Mouse (Mus musculus) embryo, embryonic 10.5 days (tissue): ENCODE results near the gene Paqr7.
A peak's percentile ranks its signal among the peaks of the same experiment; 100 is the strongest.

Source experiments
- DNase-seq: peaks from one replicate; pipeline ENCODE4 v3.0.0-alpha.2; 2015; ENCODE audit warnings: low spot score

Paqr7 gene

DNA sequence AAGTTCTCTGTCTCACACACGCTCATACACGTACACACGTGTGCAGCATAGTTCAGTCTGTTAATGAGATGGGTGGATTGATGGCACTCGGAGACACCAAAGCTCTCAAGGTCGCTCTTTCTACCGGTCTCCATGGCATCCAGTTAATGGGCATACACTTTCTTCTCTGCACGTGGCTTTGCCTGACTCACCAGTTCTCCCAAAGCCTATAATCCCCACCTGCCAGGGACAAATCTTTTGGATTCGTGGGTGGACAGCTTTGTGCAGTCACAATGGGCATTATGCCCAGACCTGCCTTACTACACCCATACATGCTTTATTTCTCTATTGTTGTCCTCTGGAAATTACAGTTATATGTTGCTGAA is 39.3 kb downstream of the Paqr7 start:
- peak; percentile 19 for DNase-seq

DNA sequence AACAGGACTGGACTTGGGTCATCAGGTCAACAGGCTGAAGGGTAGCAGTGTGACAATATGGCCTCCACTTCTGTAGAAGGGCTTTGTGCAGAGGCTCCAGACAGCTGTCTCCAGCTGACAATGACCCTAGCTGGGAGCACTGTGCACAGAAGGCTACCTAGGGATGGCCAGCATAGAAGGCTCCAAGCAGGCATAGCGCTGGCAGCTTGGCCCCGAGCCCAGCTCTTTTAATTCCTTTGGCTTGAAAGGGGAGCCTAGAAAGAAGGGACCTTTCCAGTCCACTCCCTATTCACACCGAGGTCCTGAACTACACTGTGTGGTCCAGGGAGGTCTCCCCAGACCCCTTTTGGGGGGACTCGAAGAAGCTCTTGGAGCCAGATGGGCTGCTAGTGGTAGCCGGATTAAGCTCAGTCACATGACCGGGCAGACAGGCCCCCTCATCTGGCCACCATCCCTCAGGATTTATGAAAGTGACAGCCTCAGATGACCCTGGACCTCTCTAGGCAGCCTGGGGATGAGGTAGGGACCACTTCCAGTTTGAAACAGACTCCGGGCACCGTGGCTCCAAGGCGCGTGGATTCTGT is 42.6 kb downstream of the Paqr7 start:
- DNase-seq, result no peak

DNA sequence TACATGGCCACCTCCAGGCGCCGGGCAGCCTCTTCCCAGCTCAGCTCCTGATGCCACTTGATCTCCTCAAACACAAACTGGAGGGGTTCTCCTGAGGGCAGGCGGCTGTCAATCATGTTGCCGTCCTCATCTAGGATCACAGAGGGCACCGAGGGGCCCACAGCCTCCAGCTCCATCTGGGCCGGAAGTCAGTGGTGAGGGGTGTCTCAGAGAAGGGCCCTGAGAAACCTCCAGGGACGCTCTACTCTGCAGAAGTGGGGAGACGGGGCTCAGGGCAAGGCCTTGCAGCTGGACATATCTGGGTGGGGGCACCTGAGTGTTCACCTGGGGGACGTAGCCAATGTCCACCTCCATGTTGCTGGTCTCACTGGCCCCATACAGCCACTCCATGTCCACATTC is 46.2 kb downstream of the Paqr7 start:
- no peak for DNase-seq

DNA sequence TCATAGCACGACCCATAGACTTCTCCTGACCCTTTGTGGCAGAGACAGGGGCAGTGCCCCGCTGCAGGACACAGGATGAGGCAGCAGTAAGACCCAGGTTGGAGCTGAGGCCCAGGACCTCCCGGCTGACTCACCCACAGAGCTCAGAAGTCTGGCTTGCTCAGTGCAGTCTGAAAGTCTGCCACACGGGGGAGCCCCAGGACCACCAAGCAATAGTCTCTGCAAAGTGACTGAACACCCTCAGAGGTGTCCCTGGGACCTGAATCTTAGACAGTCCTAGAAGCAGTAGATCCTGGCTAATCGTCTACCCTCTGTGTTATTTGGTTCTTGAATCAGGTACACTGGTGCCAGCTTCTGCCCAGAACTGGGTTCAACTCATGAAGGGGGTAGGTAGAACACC is 46.8 kb downstream of the Paqr7 start:
- DNase-seq, result peak; percentile 91

DNA sequence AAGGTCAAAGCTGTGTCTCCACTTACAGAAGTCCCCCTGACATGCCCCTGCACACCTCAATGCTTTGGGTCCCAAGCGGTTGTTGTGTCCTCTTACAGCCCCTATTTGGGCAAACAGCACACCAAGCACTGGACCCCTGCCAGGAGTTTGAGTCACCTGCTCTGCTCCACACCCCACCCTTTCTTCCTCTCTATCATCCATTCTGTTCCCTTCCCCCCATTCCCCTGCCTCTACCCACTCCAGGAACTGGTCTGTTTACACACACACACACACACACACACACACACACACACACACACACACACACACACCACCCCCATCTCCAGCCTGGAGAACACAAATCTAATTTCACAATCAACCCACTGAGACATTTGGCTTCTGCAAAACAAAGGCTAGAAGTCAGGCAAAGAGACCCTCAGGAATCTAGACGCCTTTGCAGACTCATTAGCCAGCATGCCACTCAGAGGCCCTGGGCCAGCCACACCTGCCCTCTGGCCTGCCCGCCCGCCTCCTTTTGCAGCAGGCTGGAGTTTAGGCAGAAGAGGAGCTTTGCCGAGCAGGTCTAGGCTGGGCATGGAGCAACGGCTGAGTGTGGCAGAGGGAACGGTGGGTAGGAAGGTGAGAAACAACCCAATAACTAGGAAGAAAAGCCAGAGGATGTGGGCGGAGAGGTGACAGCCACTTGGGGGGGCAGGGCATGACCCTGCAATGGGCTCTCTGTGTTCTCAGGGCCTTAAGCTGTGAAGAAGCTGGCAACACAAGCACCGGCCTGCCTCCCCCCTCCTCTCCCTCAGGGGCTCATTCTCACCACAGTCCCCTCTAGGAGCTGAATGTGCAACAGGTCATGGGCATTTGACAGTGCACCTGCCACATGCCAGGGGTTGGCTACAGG is 50.6 kb downstream of the Paqr7 start:
- no peak for DNase-seq

DNA sequence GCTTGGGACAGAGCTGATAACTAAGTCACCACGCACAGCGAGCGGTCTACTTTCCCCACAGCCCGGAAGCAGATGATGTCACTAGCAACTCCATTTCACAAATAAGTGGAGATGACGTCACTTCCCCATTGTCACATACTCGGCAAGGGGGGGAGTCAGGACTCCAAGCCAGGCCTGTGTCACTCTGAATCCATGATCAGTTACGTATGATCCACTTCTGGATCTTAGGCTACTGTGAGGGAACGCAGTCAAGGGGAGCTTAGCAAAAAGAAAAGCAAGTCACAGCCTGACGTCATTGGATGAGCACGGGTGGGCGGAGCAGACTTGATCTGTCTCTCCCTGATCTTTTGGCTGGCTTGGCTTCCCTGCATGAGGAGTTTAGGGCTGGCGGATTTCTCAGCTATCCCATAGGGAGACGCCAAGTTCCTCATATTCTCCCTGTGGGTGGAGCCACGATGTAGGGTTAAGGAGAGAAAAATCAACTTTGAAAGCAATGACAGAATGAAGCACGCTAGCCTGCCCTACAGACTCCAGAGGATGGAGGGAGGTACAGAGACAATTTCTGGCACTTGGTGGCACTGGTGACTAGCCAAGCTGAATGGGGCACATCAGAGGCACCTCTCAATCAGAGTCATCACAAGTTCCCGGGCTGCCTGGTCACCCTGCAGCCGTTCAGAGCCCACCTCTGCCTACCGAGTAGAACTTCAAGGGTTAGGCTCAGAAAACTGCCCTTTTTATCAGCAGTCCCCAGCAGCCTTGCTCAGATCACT is 51.9 kb downstream of the Paqr7 start:
- no peak for DNase-seq

DNA sequence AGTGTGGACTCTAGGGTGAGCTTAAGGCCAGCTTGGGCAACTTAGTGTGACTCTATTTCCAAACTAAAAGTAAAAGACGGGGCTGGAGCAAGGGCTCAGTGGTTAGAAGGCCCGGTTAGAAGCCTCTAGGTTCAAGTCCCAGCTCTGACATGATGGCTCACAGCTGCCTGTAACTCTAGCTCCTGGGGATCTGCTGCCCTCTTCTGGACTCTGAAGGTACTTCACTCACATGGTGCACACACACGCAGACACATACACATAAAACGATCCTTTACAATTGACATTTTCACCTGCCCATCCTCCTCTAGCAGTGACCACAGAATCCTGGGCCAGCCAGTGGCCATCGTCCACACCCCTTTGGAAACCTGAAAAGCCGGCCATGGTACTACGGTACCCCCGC is 53.4 kb downstream of the Paqr7 start:
- DNase-seq, result no peak

DNA sequence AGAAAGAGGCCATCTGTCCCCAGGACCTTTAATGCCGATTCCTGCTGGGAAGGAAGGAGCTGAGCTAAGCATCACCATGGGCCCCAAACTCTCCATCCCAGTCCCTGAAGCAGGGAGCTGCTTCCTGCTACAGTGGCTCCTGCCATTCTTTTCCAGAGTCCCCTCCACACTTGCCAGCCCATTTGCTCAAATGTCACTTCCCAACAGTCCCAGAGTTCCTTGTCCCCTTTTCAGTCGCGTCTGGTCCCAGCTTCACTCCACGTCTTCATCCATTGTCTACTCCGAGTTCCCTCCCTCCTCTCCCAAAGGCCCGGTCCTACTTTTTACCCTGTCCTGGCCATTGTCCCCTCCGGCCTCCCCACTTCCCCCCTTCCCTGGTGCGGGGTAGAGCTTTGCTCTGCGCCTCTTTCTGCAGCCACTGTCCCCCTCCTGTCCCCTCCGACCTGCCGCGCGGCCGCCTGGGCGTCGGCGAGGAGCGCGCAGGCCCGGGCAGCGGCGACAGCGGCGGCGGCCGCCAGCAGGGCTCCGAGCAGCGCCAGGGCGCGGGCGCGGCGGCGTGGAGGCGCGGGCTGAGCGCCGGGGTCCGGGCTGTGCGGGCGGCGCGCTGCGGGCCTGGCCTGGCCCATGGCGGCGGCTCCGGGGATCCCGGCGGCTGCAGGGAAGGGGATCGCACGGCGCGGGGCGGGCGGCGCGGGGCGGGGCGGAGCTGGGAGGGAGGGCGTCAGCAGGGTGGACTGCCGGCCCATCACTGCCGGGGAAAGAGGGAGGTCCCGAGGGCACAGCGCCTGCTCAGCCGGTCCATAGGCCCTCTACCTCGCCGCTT is 55.2 kb downstream of the Paqr7 start, which contains the start of gene Selenon:
Selenon (minus strand) TSS at position 673 of the 823 bp plus-strand sequence.
- DNase-seq, result peak; percentile 74

DNA sequence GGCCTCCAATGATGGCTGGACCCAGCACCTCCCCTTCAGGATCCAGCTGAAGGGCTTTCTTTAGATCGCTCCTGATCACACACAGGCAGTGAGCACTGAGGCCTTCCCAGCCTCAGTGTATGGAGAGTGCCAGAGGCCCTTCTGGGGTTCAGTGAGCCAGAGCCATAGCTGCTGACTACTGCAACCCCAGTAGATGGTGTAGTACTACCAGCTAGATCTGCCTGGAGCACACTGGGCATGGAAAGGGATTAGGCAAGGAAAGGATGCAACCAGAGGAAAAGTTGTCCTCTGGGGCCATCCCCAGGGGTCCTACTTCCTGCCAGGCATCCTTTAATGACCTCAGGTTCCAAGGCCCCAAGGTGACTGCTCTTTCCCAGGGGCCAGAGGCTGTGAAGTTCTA is 57.1 kb downstream of the Paqr7 start:
- no peak for DNase-seq

DNA sequence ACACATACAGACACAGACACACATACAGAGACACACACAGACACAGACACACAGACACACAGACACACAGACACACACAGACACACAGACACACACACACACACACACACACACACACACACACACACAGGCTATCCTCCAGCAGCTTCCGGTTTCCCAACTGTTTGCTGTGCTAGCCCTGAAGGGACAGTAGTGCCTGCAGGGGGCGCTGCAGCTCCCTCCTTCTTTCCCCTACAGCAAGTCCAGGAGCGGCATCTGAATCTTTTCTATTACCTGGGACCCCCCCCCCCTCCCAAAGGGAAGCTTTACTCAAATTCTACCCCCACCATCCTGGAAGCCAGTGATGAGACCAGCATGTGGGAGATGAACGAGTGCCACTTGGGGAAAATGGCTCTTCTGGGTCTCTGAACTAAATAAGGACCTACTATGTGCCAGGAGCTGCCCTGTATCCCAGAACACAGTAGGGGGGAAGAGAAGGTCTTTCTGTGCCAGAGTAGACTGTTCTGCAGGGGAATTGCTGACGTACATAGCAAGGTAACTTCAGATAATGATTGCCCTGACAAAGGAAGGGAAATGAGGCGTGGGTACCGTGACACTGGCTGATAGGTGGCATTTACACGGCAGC is 59.6 kb downstream of the Paqr7 start:
- DNase-seq, result peak; percentile 55

DNA sequence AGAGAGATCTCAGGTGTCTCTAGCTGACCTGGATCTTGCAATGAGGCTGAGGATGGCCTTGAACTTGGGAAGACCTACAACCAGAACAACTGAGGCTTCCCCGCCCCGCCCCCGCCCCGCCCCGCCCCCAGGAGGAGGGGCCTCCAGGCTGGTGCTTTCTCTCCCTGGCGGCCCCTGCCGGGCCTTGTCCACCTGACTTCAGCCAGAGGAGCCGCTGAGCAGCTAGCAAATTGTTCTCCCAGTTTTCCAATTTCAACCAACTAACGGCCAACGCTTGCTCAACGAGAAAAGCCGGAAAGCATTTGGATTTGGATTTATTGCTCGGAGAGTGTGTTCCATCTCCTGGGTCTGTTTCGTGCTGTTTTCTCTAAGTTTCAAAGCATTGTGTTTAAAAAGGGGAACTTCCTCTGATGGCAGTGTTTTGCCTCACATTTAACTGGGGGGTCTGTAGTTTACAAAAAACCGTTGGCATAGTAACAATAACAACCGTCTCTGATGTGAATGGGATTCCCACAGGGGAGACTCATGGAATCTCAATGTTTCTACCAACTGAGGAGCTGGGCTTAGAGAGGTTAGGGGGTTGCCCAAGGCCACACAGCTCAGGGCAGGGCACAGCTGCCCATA is 61.2 kb downstream of the Paqr7 start:
- peak; percentile 50 for DNase-seq

DNA sequence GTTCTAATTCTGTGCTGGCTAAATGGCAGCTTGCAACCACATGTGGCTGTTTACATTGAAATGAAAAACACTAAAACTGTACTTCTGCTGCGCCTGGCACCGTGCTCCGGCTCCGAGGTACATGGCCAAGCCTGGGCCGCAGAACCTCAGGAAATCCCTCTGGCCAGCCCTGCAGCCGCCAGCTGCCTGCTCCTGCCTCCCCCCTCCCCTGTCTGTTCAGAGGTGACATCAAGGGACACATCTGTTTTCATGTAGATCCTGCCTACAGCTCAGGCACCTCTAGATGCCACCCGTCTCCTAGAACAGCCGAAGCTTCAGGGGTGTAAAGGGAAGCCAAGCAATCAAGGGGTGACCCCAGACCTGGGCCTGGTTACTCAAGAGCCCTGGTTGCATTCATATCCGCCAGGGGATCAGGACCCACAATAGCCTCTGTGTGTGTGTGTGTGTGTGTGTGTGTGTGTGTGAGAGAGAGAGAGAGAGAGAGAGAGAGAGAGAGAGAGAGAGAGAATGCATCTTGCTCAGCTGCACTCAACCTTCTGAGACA is 62.1 kb downstream of the Paqr7 start:
- DNase-seq, result no peak

DNA sequence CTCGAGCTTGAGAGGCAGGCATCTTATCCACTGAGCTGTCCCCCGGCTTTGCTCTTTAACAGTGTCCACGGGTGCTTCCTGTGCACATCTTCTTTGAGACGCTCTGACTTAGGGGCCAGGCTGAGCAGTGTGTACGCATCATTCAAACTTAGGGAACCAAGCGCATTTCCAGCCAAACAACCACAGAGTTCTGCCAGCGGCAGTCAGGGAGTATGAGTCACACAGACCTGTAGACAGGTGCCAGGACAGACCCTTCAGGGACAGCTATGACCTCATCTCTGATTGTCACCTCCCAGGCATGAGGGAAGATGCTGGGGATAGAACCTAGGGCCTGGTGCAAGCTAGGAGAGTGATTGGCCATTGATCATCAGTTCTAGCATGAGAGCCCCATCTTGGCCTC is 62.7 kb downstream of the Paqr7 start:
- no peak for DNase-seq
